Mouse (Mus musculus) retina, postnatal 7 days (tissue): ENCODE data around the gene Gm11627.
"Not testable (repeated sequence)": the region's sequence is repeated elsewhere in the genome, so short reads cannot be mapped to it uniquely, and the experiment has no call there.

Experiments used
- DNase-seq: peaks from one replicate; pipeline ENCODE4 v3.0.0-alpha.2; 2012; ENCODE audit warnings: low read depth, low spot score

Gm11627 gene

DNA sequence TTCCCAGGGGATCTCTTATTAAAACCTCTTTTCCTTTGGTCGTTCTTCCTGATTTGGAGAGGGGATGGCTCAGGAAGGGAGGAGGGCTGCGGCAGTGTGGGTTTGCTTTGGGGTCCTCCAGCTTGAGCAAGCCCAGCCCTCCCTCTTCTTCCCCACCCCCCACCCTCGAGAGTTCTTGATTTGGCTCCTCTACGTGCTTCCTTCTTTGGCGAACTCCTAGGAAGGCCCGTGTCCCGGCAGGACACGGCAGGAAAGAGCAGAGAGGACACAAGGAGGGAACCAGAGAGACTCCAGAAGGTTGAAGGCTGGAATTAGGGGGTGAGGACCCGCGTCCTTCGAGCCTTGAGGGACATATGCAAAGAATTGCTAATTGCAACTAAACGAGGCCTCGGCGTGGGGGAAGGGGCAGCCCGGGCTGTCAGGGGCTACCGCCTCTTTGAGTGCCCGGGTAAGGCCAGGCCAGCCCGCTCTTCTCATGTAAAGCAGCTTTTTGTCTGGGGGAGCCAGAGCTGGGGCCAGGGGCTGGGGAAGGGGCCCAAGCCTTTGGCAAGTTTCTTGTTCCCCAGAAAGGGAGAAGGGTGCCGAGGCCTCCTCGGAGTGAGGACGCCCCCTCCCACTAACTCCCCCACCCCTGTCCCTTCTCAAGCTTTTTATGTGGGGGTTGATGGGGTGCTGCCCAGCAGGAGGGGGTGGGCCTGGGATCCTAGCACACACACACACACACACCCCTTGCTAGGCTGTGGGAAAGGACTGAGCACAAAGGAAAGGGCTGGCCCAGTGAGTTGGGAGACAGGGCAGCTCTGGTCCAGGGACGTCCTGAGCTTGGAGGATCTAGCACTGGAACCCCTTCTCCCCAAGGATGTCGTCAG is at the start of gene Gm11627:
TSS of gene Gm11627 (minus strand) at position 297 of the 869 bp plus-strand sequence.
- no peak for DNase-seq

DNA sequence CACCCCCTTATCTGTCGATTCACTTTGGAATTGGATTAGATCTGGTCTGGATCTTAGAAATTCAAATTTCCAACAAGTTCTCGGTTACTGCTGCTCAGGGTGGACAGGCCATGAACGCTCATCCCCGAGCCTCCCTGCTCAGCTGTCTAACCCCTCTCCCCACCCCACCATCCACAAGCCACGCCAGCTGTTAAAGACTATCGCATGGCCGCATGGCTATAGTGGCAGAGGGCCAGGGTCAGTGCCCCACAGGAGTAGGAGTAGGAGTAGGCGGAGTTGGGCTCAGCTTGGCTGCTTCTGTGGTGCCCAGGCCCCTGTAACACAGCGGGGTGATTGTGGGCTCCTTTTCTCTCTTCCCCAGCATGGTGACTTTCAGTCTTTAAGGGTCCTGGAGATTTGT is 49.3 kb upstream of the Gm11627 start:
- DNase-seq: no peak

DNA sequence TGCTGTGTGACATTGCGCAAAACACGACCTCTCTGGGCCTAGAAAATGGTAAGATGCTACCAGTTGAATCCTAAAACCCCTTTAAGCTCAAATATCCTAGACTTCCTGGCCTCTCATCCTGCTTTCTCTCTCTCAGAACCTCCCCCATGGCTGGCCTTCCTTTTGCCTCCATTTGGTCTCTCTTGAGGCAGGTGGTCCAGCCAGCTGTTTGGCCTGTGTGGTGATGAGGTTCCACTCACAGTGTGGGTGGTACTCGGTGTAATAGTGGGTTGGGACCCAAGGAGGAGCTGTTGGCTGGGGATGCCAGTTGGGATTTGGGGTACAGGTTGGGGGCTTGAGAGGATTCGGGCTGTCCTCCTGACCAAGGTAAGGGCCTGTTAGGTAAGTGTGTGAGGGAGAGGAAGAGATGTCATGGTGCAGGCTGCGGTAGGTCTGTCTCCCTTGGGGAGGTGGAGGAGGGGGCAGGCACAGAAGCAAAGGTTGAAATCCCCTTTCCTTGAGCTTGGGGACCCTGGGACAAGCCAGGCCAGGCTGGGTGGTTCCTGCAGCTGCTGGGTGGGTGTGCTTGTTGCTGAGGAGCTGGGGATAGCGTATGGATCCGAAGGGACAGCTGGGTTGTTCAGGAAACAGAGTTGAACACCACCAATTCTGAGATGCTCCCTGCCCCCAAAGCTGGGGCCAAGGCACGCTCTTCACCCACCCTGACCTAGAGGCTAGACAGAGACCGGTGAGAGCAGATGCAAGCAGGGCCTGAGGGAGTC is 48.1 kb upstream of the Gm11627 start:
- DNase-seq: no peak

DNA sequence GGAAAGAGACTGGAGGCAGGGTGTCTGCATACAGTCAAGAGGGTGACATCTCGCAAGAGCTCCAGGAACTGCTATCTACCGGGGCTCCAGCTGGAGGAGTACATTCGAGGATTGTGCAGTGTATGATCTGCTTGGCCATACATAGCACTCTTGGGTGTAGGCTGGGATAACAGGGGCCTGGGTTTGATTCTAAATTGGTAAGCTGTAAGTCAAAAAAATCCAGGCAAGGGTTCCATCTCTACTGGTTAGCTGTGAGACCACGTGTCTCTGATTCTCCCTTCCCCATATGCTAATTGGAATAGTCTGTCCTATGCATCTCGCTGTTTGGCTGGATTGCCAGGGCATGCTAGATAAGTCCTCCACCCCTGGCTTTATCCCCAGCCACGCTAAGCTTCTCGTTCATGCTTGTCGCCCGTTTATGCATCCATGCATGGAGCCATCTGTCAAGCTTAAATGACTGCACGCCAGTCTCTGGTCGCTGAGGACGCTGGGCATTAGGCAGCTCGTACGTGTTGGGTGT is 45.7 kb upstream of the Gm11627 start:
- DNase-seq: peak; percentile 74

DNA sequence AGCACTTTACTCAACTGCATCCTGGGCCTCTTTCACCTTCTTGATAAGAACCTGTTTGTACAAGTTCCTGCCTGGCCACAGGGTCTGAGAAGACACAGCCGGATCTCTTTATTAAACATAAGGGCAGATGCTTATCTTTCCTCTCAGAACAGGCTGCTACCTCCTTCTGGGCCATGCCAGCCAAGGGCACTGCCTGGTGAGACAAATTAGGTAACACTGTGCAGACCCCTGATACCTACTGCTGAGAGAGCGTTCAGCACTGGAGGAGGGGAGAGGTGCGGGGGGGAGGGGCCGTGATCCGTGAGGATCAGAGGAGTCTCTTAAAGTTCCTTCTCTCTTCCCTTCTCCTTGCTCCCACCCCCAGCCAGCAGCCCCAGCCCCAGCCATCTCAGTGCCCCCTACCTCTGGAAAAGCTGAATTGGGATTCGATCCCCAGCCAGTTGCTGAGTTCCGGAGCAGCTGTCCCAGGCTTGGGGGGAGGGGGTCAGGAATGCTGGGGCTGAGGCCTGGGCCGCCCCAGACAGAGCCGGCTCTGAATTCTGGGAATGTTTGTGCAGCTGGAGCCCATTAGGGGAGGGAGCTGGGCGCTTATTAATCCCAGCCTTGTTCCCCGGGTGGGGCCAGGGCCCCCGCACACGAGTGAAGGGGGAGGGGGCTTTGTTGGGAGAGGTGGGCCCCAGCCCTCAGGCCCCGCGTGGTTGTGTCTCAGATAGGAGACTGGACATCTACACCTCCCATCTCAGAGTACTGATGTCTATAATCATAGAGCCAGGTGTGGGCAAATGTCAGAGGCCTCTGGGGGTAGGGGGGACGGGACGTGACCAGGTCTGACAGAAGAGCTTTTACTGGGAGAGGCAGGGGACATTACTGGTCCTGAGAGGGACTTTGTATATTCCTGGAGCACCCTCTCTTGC is 44.9 kb upstream of the Gm11627 start:
- DNase-seq: no peak

DNA sequence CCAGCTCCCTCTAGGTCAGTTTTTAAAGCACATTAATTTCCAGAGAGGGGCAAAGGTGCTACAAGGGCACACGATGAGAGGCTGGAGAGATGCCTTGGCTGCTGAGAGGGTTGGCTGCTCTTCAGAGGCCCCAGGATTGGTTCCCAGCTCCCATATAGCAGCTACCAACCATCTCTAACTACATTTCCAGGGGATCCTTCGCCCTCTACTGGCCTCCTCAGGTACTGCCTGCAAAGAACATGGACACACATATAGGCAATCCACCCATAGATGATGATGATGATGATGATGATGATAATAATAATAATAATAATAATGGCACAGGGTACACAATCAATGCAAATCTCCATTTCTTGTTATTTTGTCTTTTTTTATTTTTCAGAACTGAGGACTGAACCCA is 40.2 kb upstream of the Gm11627 start:
- no peak for DNase-seq

DNA sequence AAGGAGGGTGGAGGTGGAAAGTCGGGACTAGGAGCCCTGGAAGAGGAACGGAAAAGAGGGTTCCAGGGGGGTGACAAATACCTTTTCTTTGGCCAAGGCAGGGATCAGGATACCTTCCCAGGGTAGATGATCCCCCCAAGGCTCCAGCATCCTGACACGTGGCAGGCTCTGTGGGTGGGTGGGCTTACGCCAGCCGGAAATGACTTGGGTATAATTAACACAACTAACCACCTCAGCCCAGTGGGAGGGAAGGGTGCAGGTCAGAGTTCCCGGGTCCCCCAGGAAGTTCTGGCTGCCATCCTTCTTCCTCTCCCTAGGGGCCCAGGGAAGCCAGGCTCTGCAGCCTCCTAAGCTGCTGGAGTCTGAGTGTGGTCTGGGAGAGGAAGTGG is 32.0 kb upstream of the Gm11627 start:
- no peak for DNase-seq

DNA sequence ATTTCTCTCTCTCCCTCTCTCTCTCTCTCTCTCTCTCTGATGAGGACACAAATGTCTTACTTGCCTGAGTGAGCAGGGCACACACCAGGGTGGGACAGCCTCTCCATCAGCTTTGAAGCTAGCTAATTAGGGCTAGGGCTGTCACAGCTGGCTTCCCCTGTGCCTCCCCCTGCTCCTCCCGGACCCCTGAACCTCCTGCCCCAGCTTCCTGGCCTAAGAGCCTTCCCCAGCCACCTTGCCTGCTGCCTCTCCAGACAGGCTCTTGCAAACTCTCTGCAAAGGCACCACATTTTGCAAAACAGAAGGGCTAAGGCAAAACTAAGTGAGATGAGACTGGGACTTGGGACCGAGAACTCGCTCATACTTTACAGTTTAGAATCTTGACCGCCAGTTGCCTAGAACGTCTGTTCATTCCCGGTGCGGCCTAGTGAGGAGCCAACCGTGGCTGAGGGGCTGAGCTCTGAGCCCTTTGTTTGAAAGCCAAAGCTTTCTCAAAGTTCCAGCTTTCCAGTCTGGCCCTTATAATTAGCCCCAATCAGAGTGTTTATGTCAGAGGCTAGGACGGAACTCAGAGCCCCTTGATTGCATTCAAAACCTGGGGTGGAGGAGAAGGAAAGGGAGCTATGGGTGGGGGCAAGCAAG is 31.5 kb upstream of the Gm11627 start:
- DNase-seq: no peak

DNA sequence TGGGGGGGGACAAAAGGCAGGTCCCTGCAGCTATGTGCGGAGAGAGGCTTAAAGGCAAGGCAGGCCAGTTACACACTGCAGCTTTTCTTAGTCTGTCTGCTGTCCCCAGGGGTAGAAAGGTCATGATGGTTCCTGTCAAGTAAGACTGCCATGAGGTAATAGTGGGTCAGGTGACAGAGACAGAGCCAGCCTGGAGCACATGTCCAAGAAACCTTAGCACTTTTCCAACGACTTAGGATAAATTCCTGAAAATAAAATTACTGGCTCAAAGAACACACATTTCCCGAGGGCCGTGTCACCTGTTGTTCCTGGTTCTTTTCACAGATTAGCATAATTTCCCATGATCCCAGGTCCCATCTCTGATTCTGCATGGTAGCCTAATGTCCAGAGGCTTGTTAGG is 31.0 kb upstream of the Gm11627 start:
- DNase-seq: no peak

DNA sequence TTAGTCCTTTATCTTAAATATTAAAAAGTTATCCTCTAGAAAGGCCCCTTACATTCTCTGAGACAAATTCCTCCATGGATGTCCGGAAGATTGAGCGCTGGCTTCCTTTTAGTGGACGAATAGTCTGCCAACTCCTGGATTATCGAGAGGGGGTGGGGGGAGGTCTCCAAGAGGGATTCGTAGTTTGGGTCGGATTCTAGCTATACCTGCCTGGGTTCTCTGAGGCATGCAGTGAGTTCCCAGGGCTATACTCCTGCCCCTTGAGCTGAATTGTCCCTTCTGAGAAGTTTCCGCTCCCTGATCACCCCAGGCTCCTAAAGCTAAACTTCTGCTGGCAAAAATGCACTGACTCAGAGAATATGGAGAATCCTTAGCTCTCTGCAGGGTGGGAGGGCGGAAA is 30.2 kb upstream of the Gm11627 start:
- DNase-seq: no peak

DNA sequence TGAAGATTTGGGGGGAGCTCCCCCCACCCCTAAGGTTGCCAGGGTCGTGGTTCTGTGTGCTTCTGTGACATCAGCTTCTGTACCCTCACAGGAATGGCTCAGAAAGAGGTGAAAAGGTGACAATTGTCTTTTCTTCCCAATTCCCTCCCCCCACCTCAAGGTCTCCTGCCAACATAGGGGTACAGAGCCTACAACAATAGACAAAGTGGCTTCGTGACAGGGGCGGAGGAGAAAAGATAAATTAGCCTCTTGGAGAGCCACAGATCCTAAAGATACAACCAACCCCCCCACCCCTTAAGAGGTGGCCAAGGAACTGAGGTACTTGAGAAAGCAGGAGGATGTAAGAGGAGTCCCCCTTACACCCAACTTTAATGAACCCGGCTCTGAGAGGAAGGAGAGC is 29.4 kb upstream of the Gm11627 start:
- DNase-seq: no peak

DNA sequence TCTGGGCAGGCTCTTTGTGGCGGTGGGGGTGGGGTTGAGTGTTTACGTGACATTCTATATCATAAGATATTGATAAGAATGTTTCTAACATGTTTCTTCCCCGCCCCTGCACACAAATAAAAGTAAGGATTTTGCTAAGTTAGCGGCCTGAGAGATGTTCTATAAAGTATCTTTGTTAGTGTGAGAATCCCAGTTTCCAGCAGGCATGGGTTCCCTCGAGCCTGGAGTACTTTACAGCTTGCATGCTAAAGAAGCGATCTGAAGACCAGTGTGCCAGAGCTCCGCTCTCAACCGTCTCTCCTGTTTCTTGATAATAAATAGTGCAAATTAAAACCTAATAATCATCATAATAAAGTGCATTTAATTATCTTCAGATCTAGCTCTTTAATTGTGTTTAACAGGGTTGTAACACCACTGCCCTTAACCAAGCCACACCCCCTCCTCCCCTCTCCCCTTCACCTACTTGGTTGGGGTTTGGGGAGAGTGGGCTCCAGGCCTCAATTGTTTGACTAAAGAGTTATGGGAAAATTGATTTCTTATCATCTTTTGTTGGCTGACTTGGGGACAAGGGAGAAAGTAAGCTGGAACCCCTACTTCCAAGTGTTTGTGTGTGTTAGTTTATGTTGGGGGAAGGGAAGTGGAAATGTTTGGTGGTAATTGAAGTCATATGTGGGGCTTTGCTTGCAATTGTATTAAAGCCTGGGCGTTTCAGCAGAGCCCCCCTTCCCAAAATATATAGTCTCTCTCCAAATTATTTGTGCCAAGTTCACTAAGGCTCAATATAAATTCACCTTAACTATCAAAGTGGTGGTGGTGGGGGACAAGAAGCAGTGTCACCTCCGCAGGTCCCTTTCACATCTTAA is 28.7 kb upstream of the Gm11627 start:
- no peak for DNase-seq

DNA sequence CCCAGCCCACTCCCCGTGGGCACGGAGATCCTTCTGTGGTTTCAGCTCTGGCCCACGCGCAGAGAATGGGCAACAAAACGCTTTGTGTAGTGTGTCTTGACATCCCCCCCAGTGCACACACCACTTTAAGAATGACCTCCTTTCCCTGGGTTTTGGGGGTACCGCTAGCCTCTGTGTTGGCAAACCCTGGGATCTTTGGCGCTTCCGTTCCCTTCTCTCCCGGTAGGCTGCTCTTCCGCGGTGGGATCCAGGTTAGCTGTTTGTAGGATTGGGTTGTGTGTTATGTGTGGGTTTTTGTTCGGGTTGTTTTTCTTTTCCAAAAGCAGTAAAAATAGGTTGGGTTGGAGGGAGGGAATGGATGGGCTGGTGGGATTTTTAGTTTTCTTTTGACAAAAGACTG is 27.9 kb upstream of the Gm11627 start:
- DNase-seq: not testable (repeated sequence)

DNA sequence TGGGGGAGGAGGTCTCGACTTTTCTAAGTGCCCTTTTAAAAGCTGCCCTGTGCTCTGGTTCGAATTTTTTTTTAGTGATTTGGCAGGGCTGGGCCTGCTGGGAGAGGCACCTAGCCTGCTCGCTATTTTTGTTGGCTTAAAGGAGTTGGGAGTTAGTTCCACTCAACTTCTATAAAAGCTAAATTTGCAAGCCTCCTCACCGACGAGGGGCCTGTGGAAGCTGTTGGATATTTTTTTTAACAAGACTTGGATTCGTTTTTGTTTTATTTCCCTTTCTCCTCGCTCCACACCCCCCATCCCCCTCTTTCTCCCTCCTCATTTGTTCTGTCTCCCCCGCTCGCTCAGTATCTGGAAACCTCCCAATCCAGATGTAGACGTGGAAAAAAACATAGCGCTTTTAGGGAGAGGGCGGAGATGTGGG is 27.5 kb upstream of the Gm11627 start:
- no peak for DNase-seq

DNA sequence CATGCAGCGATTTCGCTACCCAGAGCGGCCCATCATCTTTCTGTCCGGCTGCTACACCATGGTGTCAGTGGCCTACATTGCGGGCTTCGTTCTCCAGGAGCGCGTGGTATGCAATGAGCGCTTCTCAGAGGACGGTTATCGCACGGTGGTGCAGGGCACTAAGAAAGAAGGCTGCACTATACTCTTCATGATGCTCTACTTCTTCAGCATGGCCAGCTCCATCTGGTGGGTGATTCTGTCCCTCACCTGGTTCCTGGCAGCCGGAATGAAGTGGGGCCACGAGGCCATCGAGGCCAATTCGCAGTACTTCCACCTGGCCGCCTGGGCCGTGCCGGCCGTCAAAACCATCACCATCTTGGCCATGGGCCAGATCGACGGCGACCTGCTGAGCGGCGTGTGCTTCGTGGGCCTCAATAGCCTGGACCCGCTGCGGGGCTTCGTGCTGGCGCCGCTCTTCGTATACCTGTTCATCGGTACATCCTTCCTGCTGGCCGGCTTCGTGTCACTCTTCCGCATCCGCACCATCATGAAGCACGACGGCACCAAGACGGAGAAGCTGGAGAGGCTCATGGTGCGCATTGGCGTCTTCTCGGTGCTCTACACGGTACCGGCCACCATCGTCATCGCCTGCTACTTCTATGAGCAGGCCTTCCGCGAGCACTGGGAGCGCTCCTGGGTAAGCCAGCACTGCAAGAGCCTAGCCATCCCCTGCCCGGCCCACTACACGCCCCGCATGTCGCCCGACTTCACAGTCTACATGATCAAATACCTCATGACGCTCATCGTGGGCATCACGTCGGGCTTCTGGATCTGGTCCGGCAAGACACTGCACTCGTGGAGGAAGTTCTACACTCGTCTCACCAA is 26.5 kb upstream of the Gm11627 start:
- DNase-seq: no peak

DNA sequence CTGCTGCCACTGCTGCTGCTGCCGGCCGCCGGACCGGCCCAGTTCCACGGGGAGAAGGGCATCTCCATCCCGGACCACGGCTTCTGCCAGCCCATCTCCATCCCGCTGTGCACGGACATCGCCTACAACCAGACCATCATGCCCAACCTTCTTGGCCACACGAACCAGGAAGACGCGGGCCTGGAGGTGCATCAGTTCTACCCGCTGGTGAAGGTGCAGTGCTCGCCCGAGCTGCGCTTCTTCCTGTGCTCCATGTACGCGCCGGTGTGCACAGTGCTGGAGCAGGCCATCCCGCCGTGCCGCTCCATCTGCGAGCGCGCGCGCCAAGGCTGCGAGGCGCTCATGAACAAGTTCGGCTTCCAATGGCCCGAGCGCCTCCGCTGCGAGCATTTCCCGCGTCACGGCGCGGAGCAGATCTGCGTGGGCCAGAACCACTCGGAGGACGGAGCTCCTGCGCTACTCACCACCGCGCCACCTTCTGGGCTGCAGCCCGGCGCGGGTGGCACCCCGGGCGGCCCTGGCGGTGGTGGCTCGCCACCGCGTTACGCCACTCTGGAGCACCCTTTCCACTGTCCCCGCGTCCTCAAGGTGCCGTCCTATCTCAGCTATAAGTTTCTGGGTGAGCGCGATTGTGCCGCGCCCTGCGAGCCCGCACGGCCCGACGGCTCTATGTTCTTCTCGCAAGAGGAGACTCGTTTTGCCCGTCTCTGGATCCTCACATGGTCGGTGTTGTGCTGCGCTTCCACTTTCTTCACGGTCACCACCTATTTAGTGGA is 25.7 kb upstream of the Gm11627 start:
- no peak for DNase-seq

DNA sequence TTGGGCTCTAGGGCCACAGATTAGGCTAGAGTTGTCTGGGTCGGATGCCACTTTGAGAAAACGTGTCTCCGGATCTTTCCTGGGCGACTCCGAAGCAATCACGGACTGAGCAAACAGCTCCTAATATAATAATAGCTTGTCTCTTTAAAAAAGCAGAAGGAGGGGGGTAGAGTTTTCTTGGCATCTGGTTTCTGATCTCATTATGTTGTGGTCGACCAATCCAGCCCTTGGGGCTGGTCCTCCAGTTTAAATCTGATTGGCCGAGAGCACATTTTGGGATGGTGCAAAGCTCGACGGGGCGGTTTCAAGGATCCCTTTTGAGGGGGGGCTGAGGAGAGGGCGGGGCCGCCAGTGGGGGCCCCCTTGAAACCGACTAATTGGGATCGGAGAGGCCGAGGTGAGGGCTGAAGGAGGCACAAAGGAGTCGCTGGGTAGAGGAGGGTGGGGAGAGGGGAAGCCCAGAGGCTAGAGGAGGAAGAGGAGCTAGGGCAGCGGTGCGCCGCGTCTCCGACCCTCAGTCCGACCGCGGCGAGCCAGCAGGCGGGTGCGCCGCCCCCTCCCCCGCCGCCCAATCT is 24.8 kb upstream of the Gm11627 start, which contains the start of gene Fzd2:
TSS of gene Fzd2 (plus strand) at position 387 of the 575 bp plus-strand sequence.
- peak; percentile 82 for DNase-seq

DNA sequence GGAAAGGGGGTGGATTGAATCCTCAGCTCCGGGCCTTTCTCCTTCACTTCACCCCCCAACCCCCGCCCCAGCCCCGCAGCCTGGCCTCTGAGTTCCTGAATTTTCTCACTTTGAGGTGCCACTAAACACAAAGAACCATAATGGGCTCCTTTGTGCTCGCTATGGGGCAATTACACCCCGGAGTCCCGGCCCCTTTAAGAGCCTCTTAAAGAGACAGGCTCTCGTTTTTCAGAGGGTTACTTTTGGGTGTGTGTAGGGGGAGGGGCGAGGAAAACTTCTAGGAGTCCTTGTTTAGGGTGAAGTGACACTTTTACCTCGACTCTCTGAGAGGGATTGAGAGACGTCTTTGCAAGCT is 24.2 kb upstream of the Gm11627 start:
- DNase-seq: no peak
